Mouse (Mus musculus) hindbrain, embryonic 11.5 days (tissue): Measurements from ENCODE around the gene Olfr1135. TPM values are rescaled to one million over a fixed set of nuclear protein-coding genes. Genes with fewer than 3 reads are reported as not detected.

ENCODE experiments used
- polyA plus RNA-seq: library from polyadenylated mRNA; unstranded; fragments of >200 nt; fragmentation: Nextera tagmentation; extraction: Ambion mirVana; gene quantifications from 2 replicates; pipeline ENCODE4 v1.2.1, GENCODE M21; 2014

Gene Olfr1135
- polyA plus RNA-seq, 1 experiment from 2014 or later: not detected

Other genes with a start within 250 kb of the Olfr1135 start
- 0.06 and 0.09 TPM in 2 replicates for gene Olfr1124, start 243.4 kb downstream of the Olfr1135 start, polyA plus RNA-seq
- not detected in 2 replicates for gene Olfr1126, start 219.7 kb downstream of the Olfr1135 start, polyA plus RNA-seq
- gene Pramel7, start 176.6 kb downstream of the Olfr1135 start, polyA plus RNA-seq: not detected in 2 replicates
- not detected in 2 replicates for gene Pramel6, start 167.1 kb downstream of the Olfr1135 start, polyA plus RNA-seq
- gene Olfr153, start 141.9 kb downstream of the Olfr1135 start, polyA plus RNA-seq: not detected in 2 replicates
- gene Olfr1128, start 128.1 kb downstream of the Olfr1135 start, polyA plus RNA-seq: not detected in 2 replicates
- gene Olfr1129, start 99.8 kb downstream of the Olfr1135 start, polyA plus RNA-seq: not detected in 2 replicates
- not detected in 2 replicates for gene Olfr1130, start 67.5 kb downstream of the Olfr1135 start, polyA plus RNA-seq
- gene Olfr1131, start 46.6 kb downstream of the Olfr1135 start, polyA plus RNA-seq: not detected in 2 replicates
- not detected in 2 replicates for gene Olfr1132, start 36.1 kb downstream of the Olfr1135 start, polyA plus RNA-seq
- not detected in 2 replicates for gene Olfr1133, start 26.3 kb downstream of the Olfr1135 start, polyA plus RNA-seq
- not detected in 2 replicates for gene Olfr1134, start 15.2 kb downstream of the Olfr1135 start, polyA plus RNA-seq
- gene Olfr1136, start 20.3 kb upstream of the Olfr1135 start, polyA plus RNA-seq: not detected in 2 replicates
- gene Olfr1137, start 39.5 kb upstream of the Olfr1135 start, polyA plus RNA-seq: not detected in 2 replicates
- gene Olfr1138, start 66.3 kb upstream of the Olfr1135 start, polyA plus RNA-seq: not detected in 2 replicates
- gene Olfr1140, start 70.1 kb upstream of the Olfr1135 start, polyA plus RNA-seq: not detected in 2 replicates
- not detected in 2 replicates for gene Olfr1141, start 80.3 kb upstream of the Olfr1135 start, polyA plus RNA-seq
- not detected in 2 replicates for gene Olfr152, start 105.8 kb upstream of the Olfr1135 start, polyA plus RNA-seq
- not detected in 2 replicates for gene Olfr1143, start 126.9 kb upstream of the Olfr1135 start, polyA plus RNA-seq
- gene Olfr1145, start 136.2 kb upstream of the Olfr1135 start, polyA plus RNA-seq: not detected in 2 replicates
- not detected in 2 replicates for gene Olfr1148, start 156.9 kb upstream of the Olfr1135 start, polyA plus RNA-seq
- gene Olfr1150-ps1, start 170.3 kb upstream of the Olfr1135 start, polyA plus RNA-seq: not detected in 2 replicates
- not detected in 2 replicates for gene Olfr1151, start 182.2 kb upstream of the Olfr1135 start, polyA plus RNA-seq
- 0.03 TPM in 2 replicates for gene Olfr1152, start 192.8 kb upstream of the Olfr1135 start, polyA plus RNA-seq
- gene Olfr1153, start 221.3 kb upstream of the Olfr1135 start, polyA plus RNA-seq: not detected in 2 replicates
- gene Olfr1154, start 231.5 kb upstream of the Olfr1135 start, polyA plus RNA-seq: not detected in 2 replicates